Mouse (Mus musculus): ENCODE results near the gene Prune1. TPM values are rescaled to one million over a fixed set of nuclear protein-coding genes. Genes with fewer than 3 reads are reported as not detected.
A peak's percentile ranks its signal among the peaks of the same experiment; 100 is the strongest.

The Prune1 gene
- polyA plus RNA-seq, 1 experiment, result 24.8 TPM

GRCm38 (mm10) chr3:95235386-95236301, 46.2 kb downstream of the Prune1 start:
- Histone ChIP-seq H3K27ac (ENCODE audit: insufficient read depth, low read length) (no peak overlapping the region), H3K4me3 (ENCODE audit: insufficient read depth, low read length) (no peak overlapping the region), H3K4me1 (ENCODE audit: control insufficient read depth, insufficient read depth, low read length) (peaks cover 11% of the 10 kb centered on the region)
- no peak for TF ChIP-seq POLR2A (IDR thresholded peaks at IDR 0.05; ENCODE audit: extremely low read depth, insufficient read depth, low read length)
- no peak for TF ChIP-seq CTCF (IDR thresholded peaks at IDR 0.05; ENCODE audit: extremely low read depth, insufficient read depth, low read length)

- Histone ChIP-seq H3K4me1 (ENCODE audit: control insufficient read depth, insufficient read depth, low read length) (peaks cover 13% of the 10 kb centered on the region), H3K4me3 (ENCODE audit: insufficient read depth, low read length) (no peak overlapping the region), H3K27ac (ENCODE audit: insufficient read depth, low read length) (no peak overlapping the region)
- TF ChIP-seq CTCF (IDR thresholded peaks at IDR 0.05; ENCODE audit: extremely low read depth, insufficient read depth, low read length) (no peak), POLR2A (IDR thresholded peaks at IDR 0.05; ENCODE audit: extremely low read depth, insufficient read depth, low read length) (no peak)
Observed at GRCm38 (mm10) chr3:95233303-95233980, 48.4 kb downstream of the Prune1 start.

GRCm38 (mm10) chr3:95232771-95233170, 49.1 kb downstream of the Prune1 start:
- Histone ChIP-seq H3K4me1 (ENCODE audit: control insufficient read depth, insufficient read depth, low read length) (peaks cover 13% of the 10 kb centered on the region), H3K4me3 (ENCODE audit: insufficient read depth, low read length) (no peak overlapping the region), H3K27ac (ENCODE audit: insufficient read depth, low read length) (no peak overlapping the region)
- TF ChIP-seq POLR2A (IDR thresholded peaks at IDR 0.05; ENCODE audit: extremely low read depth, insufficient read depth, low read length) (no peak), CTCF (IDR thresholded peaks at IDR 0.05; ENCODE audit: extremely low read depth, insufficient read depth, low read length) (no peak)

- H3K27ac ChIP-seq (ENCODE audit: insufficient read depth, low read length), result peak within 1 kb of the TSS; percentile 87
- peaks cover 9% of the 10 kb centered on the region for H3K4me1 ChIP-seq (ENCODE audit: control insufficient read depth, insufficient read depth, low read length)
- TF ChIP-seq POLR2A (IDR thresholded peaks at IDR 0.05; ENCODE audit: extremely low read depth, insufficient read depth, low read length) (no peak), CTCF (IDR thresholded peaks at IDR 0.05; ENCODE audit: extremely low read depth, insufficient read depth, low read length) (no peak)
- no peak within 1 kb of the TSS; the same call in 1 of the 2 replicates for H3K4me3 ChIP-seq (ENCODE audit: insufficient read depth, low read length)
Observed at GRCm38 (mm10) chr3:95231298-95232221, 50.3 kb downstream of the Prune1 start, which contains the start of gene Mllt11. TSS of gene Mllt11 (minus strand) at chr3:95232171.

- H3K4me1 ChIP-seq (ENCODE audit: control insufficient read depth, insufficient read depth, low read length), result peaks cover 9% of the 10 kb centered on the region
- peak overlapping the region; percentile 77 for H3K4me3 ChIP-seq (ENCODE audit: insufficient read depth, low read length)
- TF ChIP-seq POLR2A (IDR thresholded peaks at IDR 0.05; ENCODE audit: extremely low read depth, insufficient read depth, low read length) (no peak), CTCF (IDR thresholded peaks at IDR 0.05; ENCODE audit: extremely low read depth, insufficient read depth, low read length) (no peak)
- H3K27ac ChIP-seq (ENCODE audit: insufficient read depth, low read length), result peak overlapping the region; percentile 87
Observed at GRCm38 (mm10) chr3:95230495-95231297, 51.2 kb downstream of the Prune1 start.

GRCm38 (mm10) chr3:95229781-95230494, 51.9 kb downstream of the Prune1 start:
- H3K27ac ChIP-seq (ENCODE audit: insufficient read depth, low read length), result peak overlapping the region; percentile 87
- peak overlapping the region; percentile 77 for H3K4me3 ChIP-seq (ENCODE audit: insufficient read depth, low read length)
- peaks cover 9% of the 10 kb centered on the region for H3K4me1 ChIP-seq (ENCODE audit: control insufficient read depth, insufficient read depth, low read length)
- no peak for TF ChIP-seq POLR2A (IDR thresholded peaks at IDR 0.05; ENCODE audit: extremely low read depth, insufficient read depth, low read length)
- no peak for TF ChIP-seq CTCF (IDR thresholded peaks at IDR 0.05; ENCODE audit: extremely low read depth, insufficient read depth, low read length)

- no peak for TF ChIP-seq POLR2A (IDR thresholded peaks at IDR 0.05; ENCODE audit: extremely low read depth, insufficient read depth, low read length)
- no peak for TF ChIP-seq CTCF (IDR thresholded peaks at IDR 0.05; ENCODE audit: extremely low read depth, insufficient read depth, low read length)
- Histone ChIP-seq H3K4me1 (ENCODE audit: control insufficient read depth, insufficient read depth, low read length) (peaks cover 10% of the 10 kb centered on the region), H3K27ac (ENCODE audit: insufficient read depth, low read length) (peak overlapping the region; percentile 87), H3K4me3 (ENCODE audit: insufficient read depth, low read length) (peak overlapping the region; percentile 77)
Observed at GRCm38 (mm10) chr3:95228894-95229780, 52.7 kb downstream of the Prune1 start.

All from cortical plate, adult 2 months (tissue).